Mouse (Mus musculus): ENCODE results near the gene Rab1b. TPM values are rescaled to one million over a fixed set of nuclear protein-coding genes. Genes with fewer than 3 reads are reported as not detected.

Rab1b gene
- polyA plus RNA-seq, 1 experiment = 197 TPM

- TF ChIP-seq POLR2A (IDR thresholded peaks at IDR 0.05; ENCODE audit: extremely low read depth, insufficient read depth, low read length) (no peak), CTCF (IDR thresholded peaks at IDR 0.05; ENCODE audit: extremely low read depth, insufficient read depth, low read length) (no peak)
- Histone ChIP-seq H3K4me3 (ENCODE audit: insufficient read depth, low read length) (no peak overlapping the region), H3K27ac (ENCODE audit: insufficient read depth, low read length) (no peak overlapping the region)
Measured at GRCm38 (mm10) chr19:5123241-5123640, 16.4 kb upstream of the Rab1b start.

GRCm38 (mm10) chr19:5122492-5122891 is 15.6 kb upstream of the Rab1b start:
- Histone ChIP-seq H3K4me1 (ENCODE audit: control insufficient read depth, insufficient read depth, low read length) (no peaks in the 10 kb centered on the region), H3K27ac (ENCODE audit: insufficient read depth, low read length) (no peak overlapping the region), H3K4me3 (ENCODE audit: insufficient read depth, low read length) (no peak overlapping the region)
- TF ChIP-seq POLR2A (IDR thresholded peaks at IDR 0.05; ENCODE audit: extremely low read depth, insufficient read depth, low read length) (no peak), CTCF (IDR thresholded peaks at IDR 0.05; ENCODE audit: extremely low read depth, insufficient read depth, low read length) (no peak)

More at GRCm38 (mm10) chr19:5123241-5123640, 16.4 kb upstream of the Rab1b start:
- no peaks in the 10 kb centered on the region for H3K4me1 ChIP-seq (ENCODE audit: control insufficient read depth, insufficient read depth, low read length)

- TF ChIP-seq POLR2A (IDR thresholded peaks at IDR 0.05; ENCODE audit: extremely low read depth, insufficient read depth, low read length) = no peak; the same call in 1 of the 2 replicates
- no peak for TF ChIP-seq CTCF (IDR thresholded peaks at IDR 0.05; ENCODE audit: extremely low read depth, insufficient read depth, low read length)
- Histone ChIP-seq H3K4me1 (ENCODE audit: control insufficient read depth, insufficient read depth, low read length) (peaks cover 5% of the 10 kb centered on the region; the same call in 1 of the 2 replicates), H3K27ac (ENCODE audit: insufficient read depth, low read length) (peak within 1 kb of the TSS; percentile 87), H3K4me3 (ENCODE audit: insufficient read depth, low read length) (peak within 1 kb of the TSS; percentile 77)
Measured at GRCm38 (mm10) chr19:5118384-5118698, 11.5 kb upstream of the Rab1b start, which contains the start of gene Klc2. Gene Klc2 (minus strand): TSS chr19:5118560.

GRCm38 (mm10) chr19:5117494-5118383 is 10.9 kb upstream of the Rab1b start:
- Histone ChIP-seq H3K4me3 (ENCODE audit: insufficient read depth, low read length) (peak overlapping the region; percentile 77), H3K27ac (ENCODE audit: insufficient read depth, low read length) (peak overlapping the region; percentile 87), H3K4me1 (ENCODE audit: control insufficient read depth, insufficient read depth, low read length) (peaks cover 5% of the 10 kb centered on the region; the same call in 1 of the 2 replicates)
- TF ChIP-seq CTCF (IDR thresholded peaks at IDR 0.05; ENCODE audit: extremely low read depth, insufficient read depth, low read length) = peak; percentile 73
- TF ChIP-seq POLR2A (IDR thresholded peaks at IDR 0.05; ENCODE audit: extremely low read depth, insufficient read depth, low read length) = peak; percentile 25; the same call in 1 of the 2 replicates

- no peak overlapping the region; the same call in 1 of the 2 replicates for H3K27ac ChIP-seq (ENCODE audit: insufficient read depth, low read length)
Measured at GRCm38 (mm10) chr19:5113783-5114182, 6.9 kb upstream of the Rab1b start.

GRCm38 (mm10) chr19:5109659-5110453 is 3.0 kb upstream of the Rab1b start:
- no peak overlapping the region for H3K27ac ChIP-seq (ENCODE audit: insufficient read depth, low read length)
- H3K4me1 ChIP-seq (ENCODE audit: control insufficient read depth, insufficient read depth, low read length) = peaks cover 10% of the 10 kb centered on the region; the same call in 1 of the 2 replicates
- no peak overlapping the region for H3K4me3 ChIP-seq (ENCODE audit: insufficient read depth, low read length)
- no peak for TF ChIP-seq POLR2A (IDR thresholded peaks at IDR 0.05; ENCODE audit: extremely low read depth, insufficient read depth, low read length)
- TF ChIP-seq CTCF (IDR thresholded peaks at IDR 0.05; ENCODE audit: extremely low read depth, insufficient read depth, low read length) = peak; percentile 23; the same call in 1 of the 2 replicates

More at GRCm38 (mm10) chr19:5113783-5114182, 6.9 kb upstream of the Rab1b start:
- H3K4me3 ChIP-seq (ENCODE audit: insufficient read depth, low read length) = no peak overlapping the region
- peaks cover 5% of the 10 kb centered on the region; the same call in 1 of the 2 replicates for H3K4me1 ChIP-seq (ENCODE audit: control insufficient read depth, insufficient read depth, low read length)
- TF ChIP-seq POLR2A (IDR thresholded peaks at IDR 0.05; ENCODE audit: extremely low read depth, insufficient read depth, low read length) = no peak
- TF ChIP-seq CTCF (IDR thresholded peaks at IDR 0.05; ENCODE audit: extremely low read depth, insufficient read depth, low read length) = no peak

- Histone ChIP-seq H3K4me3 (ENCODE audit: insufficient read depth, low read length) (no peak overlapping the region), H3K27ac (ENCODE audit: insufficient read depth, low read length) (no peak overlapping the region), H3K4me1 (ENCODE audit: control insufficient read depth, insufficient read depth, low read length) (peaks cover 7% of the 10 kb centered on the region; the same call in 1 of the 2 replicates)
- TF ChIP-seq POLR2A (IDR thresholded peaks at IDR 0.05; ENCODE audit: extremely low read depth, insufficient read depth, low read length) (no peak), CTCF (IDR thresholded peaks at IDR 0.05; ENCODE audit: extremely low read depth, insufficient read depth, low read length) (no peak)
Measured at GRCm38 (mm10) chr19:5108702-5109101, 1.8 kb upstream of the Rab1b start.

GRCm38 (mm10) chr19:5108271-5108575 is 1.4 kb upstream of the Rab1b start:
- TF ChIP-seq CTCF (IDR thresholded peaks at IDR 0.05; ENCODE audit: extremely low read depth, insufficient read depth, low read length) = peak; percentile 17; the same call in 1 of the 2 replicates
- no peak for TF ChIP-seq POLR2A (IDR thresholded peaks at IDR 0.05; ENCODE audit: extremely low read depth, insufficient read depth, low read length)
- H3K27ac ChIP-seq (ENCODE audit: insufficient read depth, low read length) = no peak overlapping the region
- H3K4me1 ChIP-seq (ENCODE audit: control insufficient read depth, insufficient read depth, low read length) = peaks cover 6% of the 10 kb centered on the region; the same call in 1 of the 2 replicates
- no peak overlapping the region for H3K4me3 ChIP-seq (ENCODE audit: insufficient read depth, low read length)

GRCm38 (mm10) chr19:5107556-5108270 is 841 bp upstream of the Rab1b start:
- peaks cover 6% of the 10 kb centered on the region; the same call in 1 of the 2 replicates for H3K4me1 ChIP-seq (ENCODE audit: control insufficient read depth, insufficient read depth, low read length)
- no peak overlapping the region for H3K4me3 ChIP-seq (ENCODE audit: insufficient read depth, low read length)
- H3K27ac ChIP-seq (ENCODE audit: insufficient read depth, low read length) = no peak overlapping the region
- TF ChIP-seq POLR2A (IDR thresholded peaks at IDR 0.05; ENCODE audit: extremely low read depth, insufficient read depth, low read length) = no peak
- TF ChIP-seq CTCF (IDR thresholded peaks at IDR 0.05; ENCODE audit: extremely low read depth, insufficient read depth, low read length) = no peak
